Mouse (Mus musculus) small intestine, adult 2 months (tissue): ENCODE data around the gene Magel2.

Experiments
- CTCF ChIP-seq: fragments of 200-500 bp; IDR thresholded peaks from 2 replicates; pipeline ENCODE4 v1.5.1; 2012; ENCODE audit warnings: low read depth, mild to moderate bottlenecking, control low read depth, inconsistent platforms, low read length, moderate library complexity, mixed read lengths; ENCODE audit not compliant: insufficient replicate concordance, insufficient read length; ENCODE audit errors: extremely low read depth
- POLR2A ChIP-seq: fragments of 200-500 bp; IDR thresholded peaks from 2 replicates; pipeline ENCODE4 v1.6.1; 2012; ENCODE audit warnings: low read depth, mild to moderate bottlenecking, control low read depth, inconsistent platforms, low read length, moderate library complexity

GRCm38 (mm10) chr7:62382391-62382790 lies 5.6 kb downstream of the Magel2 start:
- TF ChIP-seq CTCF (peak; percentile 18; the same call in 1 of the 2 replicates), POLR2A (no peak)
